Mouse (Mus musculus) central nervous system, embryonic 11.5 days (tissue): ENCODE data around the gene Hmx3. TPM values are rescaled to one million over a fixed set of nuclear protein-coding genes. Genes with fewer than 3 reads are reported as not detected.

Experiments
- polyA plus RNA-seq: library from polyadenylated mRNA; depleted of rRNA; stranded (reverse); fragments of >200 nt; gene quantifications from 2 replicates; pipeline ENCODE4 v1.2.3, GENCODE M21; 2012; rRNA removed

Gene Hmx3
- 0.84 and 1.4 TPM in 2 replicates for polyA plus RNA-seq

GRCm38 (mm10) chr7:131542115-131542871, at the start of gene Hmx3:
TSS of gene Hmx3 (plus strand) at chr7:131542867.

GRCm38 (mm10) chr7:131548473-131548872, 5.8 kb downstream of the Hmx3 start, which contains the start of gene Hmx2:
TSS of gene Hmx2 (plus strand) at chr7:131548773.

GRCm38 (mm10) chr7:131559986-131560696, 17.5 kb downstream of the Hmx3 start, which contains the start of gene Bub3:
TSS of gene Bub3 (plus strand) at chr7:131560222.

Other genes starting within 250 kb of the Hmx3 start
- 0.05 and 0.06 TPM in 2 replicates for gene Cuzd1, start 220.6 kb upstream of the Hmx3 start, polyA plus RNA-seq
- 0.14 and 0.36 TPM in 2 replicates for gene Fam24b, start 213.4 kb upstream of the Hmx3 start, polyA plus RNA-seq
- not detected in 2 replicates for gene Fam24a, start 209.0 kb upstream of the Hmx3 start, polyA plus RNA-seq
- gene 2310057M21Rik, start 180.1 kb upstream of the Hmx3 start, polyA plus RNA-seq = 12.4 and 16.5 TPM in 2 replicates
- gene Pstk, start 171.7 kb upstream of the Hmx3 start, polyA plus RNA-seq = 55.8 and 72.8 TPM in 2 replicates
- gene Ikzf5, start 132.3 kb upstream of the Hmx3 start, polyA plus RNA-seq = 21.9 and 30.7 TPM in 2 replicates
- gene Acadsb, start 132.3 kb upstream of the Hmx3 start, polyA plus RNA-seq = 19.4 and 25.1 TPM in 2 replicates
- 0.38 and 1.0 TPM in 2 replicates for gene Hmx2, start 5.9 kb downstream of the Hmx3 start, polyA plus RNA-seq
- gene Bub3, start 17.4 kb downstream of the Hmx3 start, polyA plus RNA-seq = 161 and 210 TPM in 2 replicates